Mouse (Mus musculus) ES-E14 (cell line): ENCODE measurements at regions not wholly inside any gene's neighbourhood (a gene's known extent, or its start where the extent isn't known, plus 50 kb on each side); places are given as distances from the start of the nearest gene placed in this dataset.

Experiments used
- DNase-seq: peaks from one replicate; pipeline ENCODE4 v3.0.0-alpha.2; 2013; ENCODE audit warnings: low read depth, low spot score
- H3K27ac ChIP-seq: 2 replicates; pipeline ENCODE4 v1.5.1; 2012; ENCODE audit warnings: low read depth, mild to moderate bottlenecking, low read length, moderate library complexity, mixed read lengths; ENCODE audit not compliant: poor library complexity, insufficient read depth, severe bottlenecking
- H3K36me3 ChIP-seq: 2 replicates; pipeline ENCODE4 v1.6.1; 2012; ENCODE audit warnings: mild to moderate bottlenecking, low read length, moderate library complexity, mixed read lengths; ENCODE audit not compliant: control insufficient read depth, poor library complexity, insufficient read depth, severe bottlenecking
- H3K4me1 ChIP-seq, 2 experiments: fragments of 150-350 bp in 1 of 2; sonication (generic) in 1 of 2; 2 replicates each; pipeline ENCODE4 v1.6.1; 2012; ENCODE audit warnings: low read length in 2 of 2, mild to moderate bottlenecking in 1 of 2, mixed read lengths in 1 of 2; ENCODE audit not compliant: control insufficient read depth in 2 of 2, insufficient read depth in 2 of 2, poor library complexity in 1 of 2
- H3K4me3 ChIP-seq, 2 experiments: fragments of 150-350 bp in 1 of 2; sonication (generic) in 1 of 2; 2 replicates each; pipeline ENCODE4 v1.5.1; 2012; ENCODE audit warnings: low read length in 2 of 2, low read depth in 1 of 2, mild to moderate bottlenecking in 1 of 2, mixed read lengths in 1 of 2; ENCODE audit not compliant: insufficient read depth in 1 of 2, poor library complexity in 1 of 2, severe bottlenecking in 1 of 2
- H3K9ac ChIP-seq: 2 replicates; pipeline ENCODE4 v1.6.1; 2012; ENCODE audit warnings: low read depth, mild to moderate bottlenecking, low read length, mixed read lengths; ENCODE audit not compliant: poor library complexity, insufficient read depth, severe bottlenecking
- H3K9me3 ChIP-seq: fragments of 150-350 bp; sonication (generic); 2 replicates; pipeline ENCODE4 v1.6.1; 2012; ENCODE audit warnings: low read depth, mild to moderate bottlenecking, low read length; ENCODE audit not compliant: control insufficient read depth, insufficient read depth
- CHD2 ChIP-seq: IDR thresholded peaks from 2 replicates; pipeline ENCODE4 v1.6.1; 2014; ENCODE audit warnings: mild to moderate bottlenecking, low read depth, low read length, inconsistent platforms
- HCFC1 ChIP-seq: IDR thresholded peaks from 2 replicates; pipeline ENCODE4 v1.6.1; 2012; ENCODE audit warnings: low read length, inconsistent platforms, borderline replicate concordance; ENCODE audit not compliant: insufficient read depth
- MAFK ChIP-seq: IDR thresholded peaks from 2 replicates; pipeline ENCODE4 v1.6.1; 2014; ENCODE audit warnings: mild to moderate bottlenecking, low read depth, low read length, inconsistent platforms; ENCODE audit not compliant: insufficient read depth
- ZC3H11A ChIP-seq: IDR thresholded peaks from 2 replicates; pipeline ENCODE4 v1.6.1; 2012; ENCODE audit warnings: low read depth, mild to moderate bottlenecking, inconsistent platforms, low read length, borderline replicate concordance
- ZNF384 ChIP-seq: IDR thresholded peaks from 2 replicates; pipeline ENCODE4 v1.6.1; 2012; ENCODE audit warnings: low read depth, low read length, inconsistent platforms
- in situ Hi-C, 2 experiments: fragments of 600-800 bp; cut with MboI; formaldehyde crosslinking; loops; one replicate each; pipeline ENCODE4 v1.15.1; 2025; ENCODE audit warnings: low sequenced_read_pairs in 2 of 2, inconsistent platforms in 1 of 2; ENCODE audit not compliant: unreplicated experiment in 2 of 2

DNA sequence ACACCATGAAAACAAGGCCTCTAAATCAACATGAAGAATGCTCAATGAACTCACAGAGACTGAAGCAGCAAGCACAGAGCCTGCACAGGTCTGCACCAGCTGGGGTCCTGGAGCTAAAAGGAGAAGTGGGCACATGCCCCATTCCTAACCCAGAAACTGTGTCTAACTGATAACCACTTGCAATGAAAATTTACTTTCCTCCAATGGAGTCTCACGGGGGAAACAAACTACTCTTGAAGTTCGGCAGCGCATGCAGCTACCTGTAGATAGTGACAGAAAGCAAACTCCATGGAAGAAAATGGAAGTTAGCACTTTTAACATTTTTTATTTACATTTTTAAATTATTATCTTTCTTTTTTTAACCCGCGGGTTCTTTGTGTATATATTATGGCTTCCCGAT lies 76.8 kb upstream of the Akap6 start:
- H3K36me3 ChIP-seq = no peaks in the 10 kb centered on the region
- H3K4me1 ChIP-seq = no peaks in the 10 kb centered on the region
- no peak overlapping the region for H3K27ac ChIP-seq
- H3K9me3 ChIP-seq = no peaks in the 10 kb centered on the region
- H3K4me3 ChIP-seq = no peak overlapping the region
- in situ Hi-C loops = no loop called here
- H3K9ac ChIP-seq = no peak overlapping the region
- no peak for DNase-seq
- TF ChIP-seq ZC3H11A (no peak), ZNF384 (no peak), HCFC1 (no peak), CHD2 (no peak), MAFK (no peak)

DNA sequence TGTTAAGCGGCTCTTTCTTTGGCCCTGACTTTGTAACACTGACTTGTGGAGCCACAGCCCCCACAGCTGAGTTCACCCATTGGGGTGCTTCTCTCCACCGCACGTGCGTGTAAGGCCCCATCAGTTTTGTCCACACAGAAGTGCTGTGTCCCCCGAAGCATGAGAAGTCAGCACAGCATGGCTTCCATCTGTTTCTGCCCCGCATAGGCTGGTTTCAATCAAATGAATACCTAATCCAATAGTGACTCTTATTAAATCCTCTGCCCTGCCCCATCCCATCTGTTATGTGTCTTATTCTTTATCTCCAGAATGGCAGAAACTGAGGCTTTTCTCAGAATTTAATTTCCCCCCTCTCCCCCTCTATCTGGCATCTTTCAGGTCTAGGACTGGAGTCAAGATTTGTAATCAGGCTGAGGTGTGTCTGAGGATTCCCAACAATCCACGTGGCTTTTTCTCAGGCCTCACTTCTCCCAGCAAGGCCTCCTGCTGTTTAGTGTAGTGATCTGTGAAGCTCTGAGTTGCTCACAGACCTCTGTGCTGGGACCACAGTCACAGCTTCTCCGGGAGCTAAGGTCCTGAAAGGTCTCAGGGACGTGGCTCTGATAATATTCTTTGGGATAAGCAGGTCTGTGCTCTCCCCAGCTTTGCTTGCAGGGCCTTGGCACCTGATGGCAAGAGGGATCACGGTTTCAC lies 75.6 kb upstream of the Akap6 start:
- Histone ChIP-seq H3K27ac (no peak overlapping the region), H3K9me3 (no peaks in the 10 kb centered on the region), H3K4me3 (no peak overlapping the region), H3K9ac (no peak overlapping the region), H3K36me3 (no peaks in the 10 kb centered on the region), H3K4me1 (no peaks in the 10 kb centered on the region)
- in situ Hi-C loops = no loop called here
- no peak for DNase-seq
- TF ChIP-seq CHD2 (no peak), MAFK (no peak), ZC3H11A (no peak), HCFC1 (no peak), ZNF384 (no peak)

DNA sequence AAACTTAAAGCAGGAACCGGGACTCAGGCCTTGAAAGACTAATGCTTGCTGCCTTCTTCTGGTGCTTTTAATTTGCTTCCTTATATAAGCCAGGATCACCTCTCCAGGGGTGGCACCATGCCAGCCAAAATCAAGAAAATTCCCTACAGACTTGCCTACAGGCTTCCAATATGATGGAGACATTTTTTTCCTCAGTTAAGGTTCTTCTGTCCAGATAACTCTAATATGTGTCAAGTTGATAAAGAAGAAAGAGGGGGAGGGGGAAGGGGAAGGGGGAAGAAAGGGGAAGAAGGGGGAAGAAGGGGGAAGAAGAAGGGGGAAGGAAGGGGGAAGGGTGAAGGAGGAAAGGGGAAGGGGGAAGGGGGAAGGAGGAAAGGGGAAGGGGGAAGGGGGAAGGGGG lies 74.3 kb upstream of the Akap6 start:
- Histone ChIP-seq H3K4me1 (no peaks in the 10 kb centered on the region), H3K9ac (no peak overlapping the region), H3K9me3 (no peaks in the 10 kb centered on the region), H3K36me3 (no peaks in the 10 kb centered on the region), H3K27ac (no peak overlapping the region), H3K4me3 (no peak overlapping the region)
- TF ChIP-seq ZC3H11A = no peak
- DNase-seq = no peak
- in situ Hi-C loops = loop anchor here (25.0 kb wide), 1 partner anchor 588 kb away; the partner anchor contains the start of gene Gpr33 (in 2 of the 2)

DNA sequence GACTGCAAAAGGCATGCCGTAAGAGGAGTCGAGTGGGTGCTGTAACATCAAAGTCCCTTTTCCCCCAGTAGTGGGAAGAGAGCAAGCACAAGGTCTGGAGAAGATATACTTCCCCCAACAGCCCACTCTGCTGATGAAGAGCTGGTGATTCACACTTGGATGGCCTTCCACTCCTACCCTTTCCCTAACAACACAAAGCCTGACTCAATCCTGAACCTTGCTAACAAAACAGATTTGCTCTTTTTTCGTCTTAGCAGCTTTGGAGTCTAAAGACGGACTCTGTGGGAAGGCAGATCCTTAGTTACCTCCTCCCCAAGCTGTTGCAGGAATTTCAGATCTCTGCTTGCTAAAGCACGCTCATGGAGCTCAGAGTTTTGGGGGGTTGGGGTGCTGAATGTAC lies 70.4 kb upstream of the Akap6 start:
- Histone ChIP-seq H3K27ac (no peak overlapping the region), H3K9me3 (no peaks in the 10 kb centered on the region), H3K4me3 (no peak overlapping the region), H3K4me1 (no peaks in the 10 kb centered on the region), H3K9ac (no peak overlapping the region), H3K36me3 (no peaks in the 10 kb centered on the region)
- no peak for DNase-seq
- in situ Hi-C loops = loop anchor here (25.0 kb wide), 1 partner anchor 591 kb away; the partner anchor contains the start of gene Gpr33 (in 2 of the 2)
- TF ChIP-seq HCFC1 (no peak), CHD2 (no peak), MAFK (no peak), ZNF384 (no peak), ZC3H11A (no peak)
